Mouse (Mus musculus) MEL (cell line): ENCODE data around the gene Ren1. TPM values are rescaled to one million over a fixed set of nuclear protein-coding genes. Genes with fewer than 3 reads are reported as not detected.

ENCODE experiments used
- DNase-seq: peaks from one replicate; pipeline ENCODE4 v3.0.0; 2011; ENCODE audit warnings: low read depth, low spot score
- H3K27ac ChIP-seq: 2 replicates; pipeline ENCODE4 v1.5.1; 2012; ENCODE audit warnings: low read depth, mild to moderate bottlenecking, control low read depth, low read length, moderate library complexity; ENCODE audit not compliant: control insufficient read depth
- H3K27me3 ChIP-seq, 2 experiments: fragments of 150-350 bp in 1 of 2; sonication (generic) in 1 of 2; 2 replicates each; pipeline ENCODE4 v1.6.1; 2012; ENCODE audit warnings: low read length in 2 of 2, mild to moderate bottlenecking in 2 of 2, improper control_type of control experiment in 1 of 2, moderate library complexity in 1 of 2; ENCODE audit not compliant: insufficient read depth in 2 of 2, control insufficient read depth in 1 of 2
- H3K36me3 ChIP-seq, 2 experiments: 2 replicates each; pipeline ENCODE4 v1.6.1; 2012 to 2014; ENCODE audit warnings: low read length in 2 of 2, improper control_type of control experiment in 1 of 2, inconsistent platforms in 1 of 2, mild to moderate bottlenecking in 1 of 2; ENCODE audit not compliant: insufficient read depth in 2 of 2, control insufficient read depth in 1 of 2
- H3K4me1 ChIP-seq, 2 experiments: fragments of 150-350 bp in 1 of 2; sonication (generic) in 1 of 2; 2 replicates each; pipeline ENCODE4 v1.6.1; 2012; ENCODE audit warnings: low read length in 2 of 2, improper control_type of control experiment in 1 of 2, mild to moderate bottlenecking in 1 of 2; ENCODE audit not compliant: insufficient read depth in 2 of 2, control insufficient read depth in 1 of 2
- H3K4me3 ChIP-seq, 2 experiments: fragments of 150-350 bp in 1 of 2; sonication (generic) in 1 of 2; 2 replicates each; pipeline ENCODE4 v1.5.1; 2012; ENCODE audit warnings: low read depth in 2 of 2, low read length in 2 of 2, mild to moderate bottlenecking in 2 of 2, moderate library complexity in 2 of 2, control low read depth in 1 of 2, improper control_type of control experiment in 1 of 2; ENCODE audit not compliant: control insufficient read depth in 1 of 2, insufficient read depth in 1 of 2
- H3K79me2 ChIP-seq: 2 replicates; pipeline ENCODE4 v1.6.1; 2012; ENCODE audit warnings: mild to moderate bottlenecking, low read length, moderate library complexity; ENCODE audit not compliant: control insufficient read depth, poor library complexity, insufficient read depth
- H3K9ac ChIP-seq: 2 replicates; pipeline ENCODE4 v1.6.1; 2012; ENCODE audit warnings: low read depth, mild to moderate bottlenecking, control low read depth, low read length, moderate library complexity; ENCODE audit not compliant: control insufficient read depth, poor library complexity, severe bottlenecking
- H3K9me3 ChIP-seq: fragments of 150-350 bp; sonication (generic); replicated peaks from 2 replicates; pipeline ENCODE4 v1.6.1; 2012; ENCODE audit warnings: mild to moderate bottlenecking, low read length, improper control_type of control experiment, moderate library complexity; ENCODE audit not compliant: insufficient read depth
- BHLHE40 ChIP-seq: IDR thresholded peaks from 2 replicates; pipeline ENCODE4 v1.6.1; 2012; ENCODE audit warnings: low read depth, mild to moderate bottlenecking, inconsistent platforms, low read length, improper control_type of control experiment, borderline replicate concordance
- ELF1 ChIP-seq: IDR thresholded peaks from 2 replicates; pipeline ENCODE4 v1.6.1; 2014; ENCODE audit warnings: low read depth, mild to moderate bottlenecking, inconsistent platforms, low read length, improper control_type of control experiment, moderate library complexity
- EP300 ChIP-seq, 2 experiments: IDR thresholded peaks; 2 replicates each; pipeline ENCODE4 v1.6.1; 2011; ENCODE audit warnings: improper control_type of control experiment in 2 of 2, low read length in 2 of 2, low read depth in 1 of 2, mild to moderate bottlenecking in 1 of 2
- HCFC1 ChIP-seq: IDR thresholded peaks from 2 replicates; pipeline ENCODE4 v1.6.1; 2012; ENCODE audit warnings: low read depth, mild to moderate bottlenecking, inconsistent platforms, low read length, improper control_type of control experiment, moderate library complexity
- JUND ChIP-seq: IDR thresholded peaks from 2 replicates; pipeline ENCODE4 v1.6.1; 2011; ENCODE audit warnings: low read depth, mild to moderate bottlenecking, improper control_type of control experiment, low read length
- KAT2A ChIP-seq: conservative IDR thresholded peaks from 2 replicates; pipeline ENCODE4 v1.6.1; 2012; ENCODE audit warnings: low read depth, low read length, improper control_type of control experiment, inconsistent platforms
- MAFK ChIP-seq: IDR thresholded peaks from 2 replicates; pipeline ENCODE4 v1.6.1; 2011; ENCODE audit warnings: low read depth, mild to moderate bottlenecking, low read length, improper control_type of control experiment, borderline replicate concordance
- MXI1 ChIP-seq: IDR thresholded peaks from 2 replicates; pipeline ENCODE4 v1.6.1; 2011; ENCODE audit warnings: mild to moderate bottlenecking, low read depth, low read length, improper control_type of control experiment
- MYB ChIP-seq: IDR thresholded peaks from 2 replicates; pipeline ENCODE4 v1.6.1; 2011; ENCODE audit warnings: mild to moderate bottlenecking, low read depth, low read length, improper control_type of control experiment
- MYC ChIP-seq: IDR thresholded peaks from 2 replicates; pipeline ENCODE4 v1.6.1; 2011; ENCODE audit warnings: low read depth, mild to moderate bottlenecking, low read length, improper control_type of control experiment, moderate library complexity
- NELFE ChIP-seq: IDR thresholded peaks from 2 replicates; pipeline ENCODE4 v1.6.1; 2011; ENCODE audit warnings: low read depth, low read length, improper control_type of control experiment
- NRF1 ChIP-seq: IDR thresholded peaks from 2 replicates; pipeline ENCODE4 v1.6.1; 2014; ENCODE audit warnings: low read depth, mild to moderate bottlenecking, inconsistent platforms, low read length, improper control_type of control experiment, moderate library complexity; ENCODE audit not compliant: poor library complexity, insufficient read depth, severe bottlenecking
- POLR2AphosphoS2 ChIP-seq: IDR thresholded peaks from 2 replicates; pipeline ENCODE4 v1.6.1; 2011; ENCODE audit warnings: low read length, improper control_type of control experiment
- POLR2AphosphoS5 ChIP-seq: IDR thresholded peaks from 2 replicates; pipeline ENCODE4 v1.6.1; 2012; ENCODE audit warnings: low read depth, borderline replicate concordance, mild to moderate bottlenecking, inconsistent platforms, low read length, moderate library complexity, mixed read lengths
- RAD21 ChIP-seq: IDR thresholded peaks from 2 replicates; pipeline ENCODE4 v1.6.1; 2011; ENCODE audit warnings: mild to moderate bottlenecking, low read depth, low read length, improper control_type of control experiment
- SMC3 ChIP-seq: IDR thresholded peaks from 2 replicates; pipeline ENCODE4 v1.6.1; 2011; ENCODE audit warnings: low read depth, low read length, improper control_type of control experiment
- TAL1 ChIP-seq: IDR thresholded peaks from 2 replicates; pipeline ENCODE4 v1.6.1; 2012; ENCODE audit warnings: mild to moderate bottlenecking, inconsistent platforms, low read length, moderate library complexity, mixed read lengths
- TBP ChIP-seq: IDR thresholded peaks from 2 replicates; pipeline ENCODE4 v1.8.0; 2011; ENCODE audit warnings: low read depth, low read length, improper control_type of control experiment
- TCF12 ChIP-seq: IDR thresholded peaks from 2 replicates; pipeline ENCODE4 v1.6.1; 2014; ENCODE audit warnings: low read depth, mild to moderate bottlenecking, inconsistent platforms, low read length, improper control_type of control experiment, moderate library complexity
- UBTF ChIP-seq: IDR thresholded peaks from 2 replicates; pipeline ENCODE4 v1.6.1; 2012; ENCODE audit warnings: low read depth, mild to moderate bottlenecking, inconsistent platforms, low read length, improper control_type of control experiment, moderate library complexity, borderline replicate concordance; ENCODE audit not compliant: insufficient read depth
- USF2 ChIP-seq, 2 experiments: IDR thresholded peaks; 2 replicates each; pipeline ENCODE4 v1.6.1; 2011 to 2012; ENCODE audit warnings: improper control_type of control experiment in 2 of 2, low read length in 2 of 2, borderline replicate concordance in 1 of 2, inconsistent platforms in 1 of 2, low read depth in 1 of 2, mild to moderate bottlenecking in 1 of 2; ENCODE audit not compliant: insufficient read depth in 1 of 2
- ZC3H11A ChIP-seq: IDR thresholded peaks from 2 replicates; pipeline ENCODE4 v1.6.1; 2012; ENCODE audit warnings: low read depth, mild to moderate bottlenecking, inconsistent platforms, low read length, improper control_type of control experiment
- ZKSCAN1 ChIP-seq: IDR thresholded peaks from 2 replicates; pipeline ENCODE4 v1.6.1; 2012; ENCODE audit warnings: low read depth, mild to moderate bottlenecking, inconsistent platforms, low read length, improper control_type of control experiment, moderate library complexity
- ZMIZ1 ChIP-seq: IDR thresholded peaks from 2 replicates; pipeline ENCODE4 v1.6.1; 2012; ENCODE audit warnings: low read depth, mild to moderate bottlenecking, inconsistent platforms, low read length, improper control_type of control experiment, moderate library complexity
- ZNF384 ChIP-seq: IDR thresholded peaks from 2 replicates; pipeline ENCODE4 v1.6.1; 2012; ENCODE audit warnings: low read depth, mild to moderate bottlenecking, inconsistent platforms, low read length, improper control_type of control experiment
- polyA plus RNA-seq, 2 experiments: library from polyadenylated mRNA; stranded (reverse) in 1 of 2; unstranded in 1 of 2; fragments of >175 nt in 1 of 2; fragments of >200 nt in 1 of 2; gene quantifications; 2 replicates each; pipeline versions ENCODE4 v1.2.1 to v1.2.4; 2012; ENCODE audit warnings: low replicate concordance in 2 of 2, low read depth in 1 of 2; ENCODE audit not compliant: insufficient read length in 2 of 2, insufficient read depth in 1 of 2, missing spikeins in 1 of 2
- total RNA-seq: library from RNA; depleted of rRNA; stranded (reverse); fragments of 300-350 nt; gene quantifications from 2 replicates; pipeline ENCODE4 v1.2.3, GENCODE M21; 2012

Gene Ren1
- total and polyA plus RNA-seq, 3 experiments, result 6.9 to 16.8 TPM; not detected in 1

DNA sequence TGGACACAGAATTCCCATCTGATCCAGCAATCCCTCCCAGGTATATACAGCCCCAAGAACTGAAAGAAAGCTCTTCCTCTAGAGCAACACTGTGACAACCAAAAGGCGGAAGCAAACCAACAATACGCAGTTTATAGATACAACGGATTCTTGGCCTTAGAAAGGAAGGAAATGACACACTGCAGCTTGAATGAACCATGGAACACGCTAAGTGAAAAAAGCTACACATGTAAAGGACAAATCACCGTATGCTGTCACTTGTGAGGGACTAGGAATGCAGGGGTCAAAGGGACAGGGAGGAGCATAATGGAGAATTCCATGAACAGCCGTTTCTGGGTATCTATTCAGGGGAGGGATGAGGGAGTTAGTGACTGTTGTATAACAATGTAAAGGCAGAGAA, 57.1 kb downstream of the Ren1 start:
- no peaks in the 10 kb centered on the region for H3K36me3 ChIP-seq
- H3K9me3 ChIP-seq, result no peaks in the 10 kb centered on the region
- H3K27me3 ChIP-seq, result no peaks in the 10 kb centered on the region; a peak in 2 of 4 replicates
- H3K9ac ChIP-seq, result no peak overlapping the region
- TF ChIP-seq POLR2AphosphoS2, result no peak
- no peak for TF ChIP-seq MAFK
- no peak for TF ChIP-seq ZC3H11A
- TF ChIP-seq TCF12, result no peak
- TF ChIP-seq KAT2A, result no peak
- no peak for TF ChIP-seq RAD21
- no peak for TF ChIP-seq BHLHE40
- TF ChIP-seq HCFC1, result no peak
- TF ChIP-seq ZMIZ1, result no peak
- no peak for TF ChIP-seq MYC
- no peak for TF ChIP-seq MYB
- no peak for TF ChIP-seq NRF1
- no peak for TF ChIP-seq USF2 (IDR thresholded peaks at IDR 0.05; ENCODE audit: borderline replicate concordance in 1 of 2, insufficient read depth in 1 of 2, low read depth in 1 of 2, low read length in 2 of 2)
- H3K79me2 ChIP-seq, result no peaks in the 10 kb centered on the region
- H3K4me1 ChIP-seq, result no peaks in the 10 kb centered on the region
- no peak for DNase-seq
- no peak overlapping the region for H3K27ac ChIP-seq
- H3K4me3 ChIP-seq, result no peak overlapping the region

DNA sequence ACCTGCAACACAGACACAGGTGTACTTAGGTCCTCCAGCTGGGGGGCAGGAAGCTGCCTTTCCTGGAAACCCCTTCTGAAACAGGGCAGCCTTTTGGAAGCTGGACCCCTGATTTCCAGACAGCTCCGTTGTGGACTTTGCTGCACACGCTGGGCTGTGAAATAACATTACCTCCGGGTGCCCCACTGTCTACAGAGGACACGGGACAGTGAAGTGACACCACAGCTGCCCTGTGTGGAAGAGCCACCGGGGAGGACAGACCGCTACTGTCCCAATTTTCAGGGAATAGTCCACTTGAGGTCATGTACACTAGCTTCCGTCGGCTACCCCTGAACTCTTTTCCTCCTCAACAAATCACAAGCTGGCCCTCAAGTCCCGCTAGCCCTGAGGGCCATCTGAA, 58.0 kb downstream of the Ren1 start:
- Histone ChIP-seq H3K4me1 (no peaks in the 10 kb centered on the region), H3K79me2 (no peaks in the 10 kb centered on the region), H3K27ac (no peak overlapping the region), H3K36me3 (no peaks in the 10 kb centered on the region), H3K9ac (no peak overlapping the region), H3K4me3 (no peak overlapping the region), H3K9me3 (no peaks in the 10 kb centered on the region)
- DNase-seq, result no peak
- TF ChIP-seq NRF1, result no peak
- TF ChIP-seq ZMIZ1, result no peak
- no peak for TF ChIP-seq TCF12
- no peak for TF ChIP-seq ZC3H11A
- TF ChIP-seq JUND, result no peak
- no peak for TF ChIP-seq EP300 (IDR thresholded peaks at IDR 0.05; ENCODE audit: low read depth in 1 of 2, low read length in 2 of 2)
- no peak for TF ChIP-seq USF2 (IDR thresholded peaks at IDR 0.05; ENCODE audit: borderline replicate concordance in 1 of 2, insufficient read depth in 1 of 2, low read depth in 1 of 2, low read length in 2 of 2)
- TF ChIP-seq POLR2AphosphoS5, result no peak
- no peak for TF ChIP-seq UBTF
- TF ChIP-seq ZKSCAN1, result no peak
- TF ChIP-seq MXI1, result no peak
- TF ChIP-seq ZNF384, result no peak
- TF ChIP-seq SMC3, result no peak
- TF ChIP-seq ELF1, result no peak
- TF ChIP-seq MYB, result no peak
- TF ChIP-seq TBP, result no peak
- TF ChIP-seq BHLHE40, result no peak
- no peak for TF ChIP-seq TAL1
- TF ChIP-seq NELFE, result no peak
- TF ChIP-seq, all 39 proteins: peak for 0
- H3K27me3 ChIP-seq, result no peaks in the 10 kb centered on the region; a peak in 2 of 4 replicates
